Mouse (Mus musculus) heart, adult 2 months (tissue): ENCODE measurements around the gene Dgke. TPM values are rescaled to one million over a fixed set of nuclear protein-coding genes. Genes with fewer than 3 reads are reported as not detected.

Source experiments
- DNase-seq, 2 experiments: peaks; one replicate each; pipeline ENCODE4 v3.0.0; 2021
- H3K27ac ChIP-seq: fragments of 200-600 bp; 2 replicates; pipeline ENCODE4 v1.8.1; 2022
- H3K27me3 ChIP-seq: fragments of 200-500 bp; 2 replicates; pipeline ENCODE4 v1.6.1; 2012; ENCODE audit warnings: mild to moderate bottlenecking, low read length, inconsistent platforms, mixed read lengths; ENCODE audit not compliant: control insufficient read depth, insufficient read depth
- H3K36me3 ChIP-seq: fragments of 200-500 bp; 2 replicates; pipeline ENCODE4 v1.6.1; 2012; ENCODE audit warnings: low read length, inconsistent platforms; ENCODE audit not compliant: control insufficient read depth, insufficient read depth
- H3K4me1 ChIP-seq: fragments of 200-500 bp; 2 replicates; pipeline ENCODE4 v1.6.1; 2011; ENCODE audit warnings: low read length; ENCODE audit not compliant: control insufficient read depth, insufficient read depth
- H3K4me3 ChIP-seq: fragments of 200-600 bp; 2 replicates; pipeline ENCODE4 v1.8.1; 2022
- H3K79me2 ChIP-seq: fragments of 200-500 bp; replicated peaks from 2 replicates; pipeline ENCODE4 v1.6.1; 2012; ENCODE audit warnings: mild to moderate bottlenecking, inconsistent platforms, low read length, moderate library complexity, mixed read lengths; ENCODE audit not compliant: control insufficient read depth, insufficient read depth
- H3K9ac ChIP-seq: fragments of 200-500 bp; 2 replicates; pipeline ENCODE4 v1.6.1; 2012; ENCODE audit warnings: low read depth, mild to moderate bottlenecking, control low read depth, inconsistent platforms, low read length, mixed read lengths
- CTCF ChIP-seq: fragments of 200-600 bp; IDR thresholded peaks from 2 replicates; pipeline ENCODE4 v1.8.1; 2022; ENCODE audit warnings: antibody characterized with exemption, mild to moderate bottlenecking, moderate library complexity
- EP300 ChIP-seq: fragments of 200-500 bp; IDR thresholded peaks from 2 replicates; pipeline ENCODE4 v1.6.1; 2011; ENCODE audit warnings: low read depth, low read length, control low read depth; ENCODE audit not compliant: insufficient read depth
- POLR2A ChIP-seq: fragments of 200-500 bp; IDR thresholded peaks from 2 replicates; pipeline ENCODE4 v1.6.1; 2011; ENCODE audit warnings: mild to moderate bottlenecking, low read depth, low read length, control low read depth; ENCODE audit not compliant: insufficient read depth
- WGBS: fragments of 180-500 bp; shearing (Covaris S2); methylation state at CpG from one replicate; pipeline ENCODE4 v1.1.7; 2018; 5-methylcytosine and 5-hydroxymethylcytosine counted together
- intact Hi-C: fragments of 180-260 bp; cut with DNase I; formaldehyde crosslinking; loops from one replicate; pipeline ENCODE4 v1.15.1; 2025
- polyA plus RNA-seq: library from polyadenylated mRNA; depleted of rRNA; stranded (reverse); fragments of >200 nt; gene quantifications from 2 replicates; pipeline ENCODE4 v1.2.3, GENCODE M21; 2012
- total RNA-seq, 2 experiments: library from RNA; stranded (reverse); gene quantifications; 2 replicates each; pipeline ENCODE4 v1.2.3; 2021

The Dgke gene
- total and polyA plus RNA-seq, 3 experiments: 5.6 to 12.4 (median 9.3) TPM

DNA sequence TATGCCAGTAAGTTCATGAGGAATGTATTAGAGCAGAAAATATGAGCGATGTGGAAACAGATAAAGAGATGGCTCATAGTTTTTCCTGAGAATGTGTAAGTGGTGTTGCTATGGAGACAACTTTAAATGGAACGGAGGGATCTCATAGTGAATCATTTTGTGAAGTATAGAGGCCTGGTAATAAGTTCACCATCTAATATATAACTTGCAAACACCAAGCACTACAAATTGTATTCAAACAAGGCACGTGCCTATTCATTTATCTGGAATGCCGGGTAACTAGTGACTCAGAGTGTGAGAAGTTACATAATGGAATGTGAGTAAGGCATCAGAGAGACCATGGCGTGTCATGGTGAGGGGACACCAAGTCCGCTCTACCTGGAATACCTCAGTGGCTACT lies 28.2 kb downstream of the Dgke start:
- DNase-seq: no peak
- no peak overlapping the region for H3K9ac ChIP-seq
- no peaks in the 10 kb centered on the region for H3K27me3 ChIP-seq
- no peak overlapping the region for H3K27ac ChIP-seq
- H3K79me2 ChIP-seq: no peaks in the 10 kb centered on the region
- H3K4me3 ChIP-seq: no peak overlapping the region
- whole genome bisulfite sequencing: 82% methylated on average over 6 of the region's 6 CpGs
- no peaks in the 10 kb centered on the region for H3K4me1 ChIP-seq
- intact Hi-C loops: no loop called here
- peaks cover 6% of the 10 kb centered on the region for H3K36me3 ChIP-seq
- no peak for TF ChIP-seq CTCF
- no peak for TF ChIP-seq POLR2A
- no peak for TF ChIP-seq EP300

DNA sequence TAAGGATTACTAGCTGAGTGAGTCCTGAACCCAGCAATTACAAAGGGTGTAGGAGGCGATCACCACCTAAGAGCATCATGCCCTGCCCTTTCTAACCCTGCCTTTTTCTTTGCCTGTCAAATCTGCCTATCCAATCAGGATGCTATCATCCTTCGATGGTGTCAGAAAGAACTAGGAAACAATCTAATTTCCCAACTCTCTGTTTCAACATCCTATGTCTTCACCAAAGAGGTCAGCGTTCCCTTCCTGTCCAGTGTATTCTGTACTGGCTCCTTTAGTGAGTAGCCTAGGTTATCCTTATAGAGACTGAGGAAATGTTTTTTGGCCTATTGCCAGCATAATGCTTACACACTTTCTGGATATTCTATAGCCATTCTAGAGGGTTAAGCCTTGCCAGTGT lies 31.1 kb downstream of the Dgke start:
- intact Hi-C loops: no loop called here
- 52% methylated on average over 3 of the region's 3 CpGs for WGBS
- no peak for DNase-seq

DNA sequence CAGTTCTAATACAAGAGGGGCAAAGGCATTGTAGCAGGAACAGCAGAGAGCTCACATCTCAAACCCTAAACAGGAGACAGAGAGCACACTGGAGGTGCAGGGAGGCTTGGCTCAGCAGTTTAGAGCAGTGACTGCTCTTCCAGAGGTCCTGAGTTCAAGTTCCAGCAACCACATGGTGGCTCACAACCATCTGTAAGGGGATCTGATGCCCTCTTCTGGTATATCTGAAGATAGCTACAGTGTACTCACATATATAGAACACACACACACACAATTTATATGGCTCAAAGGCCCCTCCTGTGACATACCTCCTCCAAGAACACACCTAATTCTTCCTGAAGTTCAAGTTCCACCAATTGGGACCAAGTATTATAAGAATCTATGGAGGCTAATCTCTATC lies 32.1 kb downstream of the Dgke start:
- no peaks in the 10 kb centered on the region for H3K4me1 ChIP-seq
- DNase-seq: no peak
- H3K9ac ChIP-seq: no peak overlapping the region
- no peaks in the 10 kb centered on the region for H3K27me3 ChIP-seq
- intact Hi-C loops: no loop called here
- H3K4me3 ChIP-seq: no peak overlapping the region
- no peaks in the 10 kb centered on the region for H3K79me2 ChIP-seq
- no peak overlapping the region for H3K27ac ChIP-seq
- no peak for TF ChIP-seq EP300
- TF ChIP-seq CTCF: peak; percentile 59
- TF ChIP-seq POLR2A: no peak
- peaks cover 5% of the 10 kb centered on the region for H3K36me3 ChIP-seq

More for the DNA sequence above, 31.1 kb downstream of the Dgke start:
- Histone ChIP-seq H3K9ac (no peak overlapping the region), H3K36me3 (peaks cover 5% of the 10 kb centered on the region), H3K4me3 (no peak overlapping the region), H3K4me1 (no peaks in the 10 kb centered on the region), H3K27ac (no peak overlapping the region), H3K79me2 (no peaks in the 10 kb centered on the region), H3K27me3 (no peaks in the 10 kb centered on the region)
- TF ChIP-seq CTCF (no peak), POLR2A (no peak), EP300 (no peak)

DNA sequence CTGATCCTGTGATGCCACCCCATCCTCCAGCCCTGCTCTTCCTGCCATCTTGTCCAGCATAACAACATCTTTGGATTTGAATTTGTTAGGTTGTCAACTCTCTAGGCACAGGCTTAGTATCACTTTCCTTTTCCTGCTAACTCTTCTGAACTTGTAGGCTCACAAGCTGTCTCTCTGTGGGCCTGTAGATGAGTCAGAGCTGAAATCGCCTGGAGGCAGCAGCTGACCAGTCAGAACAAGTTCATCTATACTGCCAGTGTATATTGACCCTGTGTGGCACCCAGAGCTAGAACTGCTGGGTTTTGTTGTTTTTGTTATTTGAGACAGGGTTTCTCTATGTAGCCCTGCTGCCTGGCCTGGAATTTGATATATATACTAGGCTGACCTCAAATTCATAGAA lies 35.5 kb downstream of the Dgke start:
- no peak for TF ChIP-seq EP300
- no peak for TF ChIP-seq POLR2A
- no peak for TF ChIP-seq CTCF
- Histone ChIP-seq H3K4me3 (no peak overlapping the region), H3K9ac (no peak overlapping the region), H3K27me3 (no peaks in the 10 kb centered on the region), H3K36me3 (no peaks in the 10 kb centered on the region), H3K4me1 (peaks cover 12% of the 10 kb centered on the region), H3K27ac (no peak overlapping the region), H3K79me2 (no peaks in the 10 kb centered on the region)
- no peak for DNase-seq
- WGBS: 76% methylated on average over 1 of the region's 1 CpGs
- intact Hi-C loops: no loop called here

DNA sequence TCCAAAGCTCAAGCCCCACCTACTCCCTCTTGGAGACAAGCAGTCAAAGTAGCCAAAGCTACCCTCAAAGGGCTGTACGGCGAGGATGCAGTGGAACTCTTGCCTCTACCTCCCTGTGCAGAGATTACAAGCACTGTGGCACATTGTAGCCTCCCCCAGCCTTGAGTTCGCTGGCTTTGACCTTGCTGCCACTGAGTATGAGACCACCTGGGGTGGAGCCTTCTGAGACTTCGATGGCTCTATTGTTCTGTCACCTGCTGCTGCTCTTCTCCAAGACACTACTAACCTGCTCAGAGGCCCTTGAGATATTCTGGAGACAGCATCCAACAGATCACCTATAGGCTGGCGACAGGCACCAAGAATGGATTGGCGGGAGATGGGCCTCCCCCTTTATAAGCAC lies 36.1 kb downstream of the Dgke start:
- Histone ChIP-seq H3K36me3 (no peaks in the 10 kb centered on the region), H3K4me3 (no peak overlapping the region), H3K27ac (no peak overlapping the region), H3K79me2 (no peaks in the 10 kb centered on the region), H3K4me1 (peaks cover 16% of the 10 kb centered on the region), H3K27me3 (no peaks in the 10 kb centered on the region), H3K9ac (no peak overlapping the region)
- WGBS: 91% methylated on average over 6 of the region's 6 CpGs
- intact Hi-C loops: no loop called here
- no peak for TF ChIP-seq EP300
- no peak for TF ChIP-seq POLR2A
- TF ChIP-seq CTCF: no peak
- DNase-seq: no peak

DNA sequence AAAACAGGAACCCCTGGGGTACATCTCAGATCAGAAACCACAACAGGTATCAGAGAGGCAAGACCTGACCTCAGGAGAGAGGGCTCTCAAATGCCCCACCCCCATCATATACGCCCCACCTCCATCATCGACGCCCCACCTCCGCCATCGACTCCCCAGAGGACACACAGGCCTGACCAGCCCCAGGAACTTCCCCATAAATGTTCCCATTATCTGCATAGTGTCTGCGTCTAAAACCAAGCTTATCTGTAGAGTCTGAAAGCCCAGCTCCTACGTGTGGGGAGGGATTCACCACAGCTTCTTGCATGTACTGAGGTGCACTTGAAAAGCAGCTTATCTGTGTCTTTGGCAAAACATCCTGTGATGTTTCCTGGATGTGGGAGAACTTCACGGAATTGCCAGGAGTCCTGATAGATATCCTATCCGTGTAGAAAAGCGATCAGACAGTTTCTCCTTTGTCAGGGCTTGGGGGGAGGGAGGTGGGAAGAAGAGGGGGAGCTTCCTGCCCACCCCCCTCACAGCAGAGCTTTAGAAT lies 37.7 kb downstream of the Dgke start:
- H3K27ac ChIP-seq: peak overlapping the region; percentile 74
- no peaks in the 10 kb centered on the region for H3K36me3 ChIP-seq
- H3K4me1 ChIP-seq: peaks cover 24% of the 10 kb centered on the region
- peak; percentile 65 to 77 for DNase-seq
- 0 out of 2 replicates have a peak overlapping the region, but pooled peaks have one; percentile 24 for H3K9ac ChIP-seq
- 16% methylated on average over 10 of the region's 10 CpGs for WGBS
- intact Hi-C loops: loop anchor here (1.0 to 2.0 kb wide), 2 partner anchors 30 to 32 kb away; partner anchors contain the start of gene Trim25
- no peak overlapping the region for H3K4me3 ChIP-seq
- TF ChIP-seq EP300 (no peak), CTCF (no peak), POLR2A (no peak; the same call in 1 of the 2 replicates)
- H3K27me3 ChIP-seq: no peaks in the 10 kb centered on the region
- H3K79me2 ChIP-seq: no peaks in the 10 kb centered on the region
